Mouse (Mus musculus): Measurements from ENCODE around the gene Tmem211. TPM values are rescaled to one million over a fixed set of nuclear protein-coding genes. Genes with fewer than 3 reads are reported as not detected.

Tmem211 gene
- 0.04 TPM in 1 of 2 replicates, not detected in the other for polyA plus RNA-seq (2012; rRNA removed)

- DNase-seq (ENCODE audit: extremely low spot score in 1 of 2, low spot score in 1 of 2), result peak; percentile 52 to 92
Observed at GRCm38 (mm10) chr5:113226632-113227102, at the start of gene Tmem211. Gene Tmem211 (plus strand): TSS chr5:113226909.

- no peak for DNase-seq (ENCODE audit: extremely low spot score in 1 of 2, low spot score in 1 of 2)
Observed at GRCm38 (mm10) chr5:113179451-113179842, 47.3 kb upstream of the Tmem211 start.

- DNase-seq (ENCODE audit: extremely low spot score in 1 of 2, low spot score in 1 of 2), result peak; percentile 65 to 92
Observed at GRCm38 (mm10) chr5:113179843-113180682, 46.6 kb upstream of the Tmem211 start.

GRCm38 (mm10) chr5:113180755-113181154 lies 46.0 kb upstream of the Tmem211 start:
- DNase-seq (ENCODE audit: extremely low spot score in 1 of 2, low spot score in 1 of 2), result no peak

- no peak for DNase-seq (ENCODE audit: extremely low spot score in 1 of 2, low spot score in 1 of 2)
Observed at GRCm38 (mm10) chr5:113181441-113181840, 45.3 kb upstream of the Tmem211 start.

GRCm38 (mm10) chr5:113190558-113190957 lies 36.2 kb upstream of the Tmem211 start:
- no peak for DNase-seq (ENCODE audit: extremely low spot score in 1 of 2, low spot score in 1 of 2)

- no peak for DNase-seq (ENCODE audit: extremely low spot score in 1 of 2, low spot score in 1 of 2)
Observed at GRCm38 (mm10) chr5:113191901-113192300, 34.8 kb upstream of the Tmem211 start.

GRCm38 (mm10) chr5:113193762-113194161 lies 32.9 kb upstream of the Tmem211 start:
- DNase-seq (ENCODE audit: extremely low spot score in 1 of 2, low spot score in 1 of 2), result peak in 1 of 2 experiments; percentile 57

GRCm38 (mm10) chr5:113195451-113195850 lies 31.3 kb upstream of the Tmem211 start:
- DNase-seq (ENCODE audit: extremely low spot score in 1 of 2, low spot score in 1 of 2), result peak in 1 of 2 experiments; percentile 60

GRCm38 (mm10) chr5:113195907-113196306 lies 30.8 kb upstream of the Tmem211 start:
- peak; percentile 40 to 57 for DNase-seq (ENCODE audit: extremely low spot score in 1 of 2, low spot score in 1 of 2)

- DNase-seq (ENCODE audit: extremely low spot score in 1 of 2, low spot score in 1 of 2), result no peak
Observed at GRCm38 (mm10) chr5:113196916-113197794, 29.6 kb upstream of the Tmem211 start.

- DNase-seq (ENCODE audit: extremely low spot score in 1 of 2, low spot score in 1 of 2), result no peak
Observed at GRCm38 (mm10) chr5:113199126-113199771, 27.5 kb upstream of the Tmem211 start.

GRCm38 (mm10) chr5:113199772-113200134 lies 27.0 kb upstream of the Tmem211 start:
- no peak for DNase-seq (ENCODE audit: extremely low spot score in 1 of 2, low spot score in 1 of 2)

- no peak for DNase-seq (ENCODE audit: extremely low spot score in 1 of 2, low spot score in 1 of 2)
Observed at GRCm38 (mm10) chr5:113204193-113204592, 22.5 kb upstream of the Tmem211 start.

- DNase-seq (ENCODE audit: extremely low spot score in 1 of 2, low spot score in 1 of 2), result no peak
Observed at GRCm38 (mm10) chr5:113206670-113207352, 19.9 kb upstream of the Tmem211 start.

- DNase-seq (ENCODE audit: extremely low spot score in 1 of 2, low spot score in 1 of 2), result no peak
Observed at GRCm38 (mm10) chr5:113208048-113208447, 18.7 kb upstream of the Tmem211 start.

- peak in 1 of 2 experiments; percentile 48 for DNase-seq (ENCODE audit: extremely low spot score in 1 of 2, low spot score in 1 of 2)
Observed at GRCm38 (mm10) chr5:113208622-113209400, 17.9 kb upstream of the Tmem211 start.

- no peak for DNase-seq (ENCODE audit: extremely low spot score in 1 of 2, low spot score in 1 of 2)
Observed at GRCm38 (mm10) chr5:113209401-113209750, 17.3 kb upstream of the Tmem211 start.

GRCm38 (mm10) chr5:113209898-113210297 lies 16.8 kb upstream of the Tmem211 start:
- no peak for DNase-seq (ENCODE audit: extremely low spot score in 1 of 2, low spot score in 1 of 2)
